Mouse (Mus musculus) thymus, postnatal 14 days (tissue): ENCODE measurements around the gene Apob.

Experiments used
- DNase-seq: peaks from one replicate; pipeline ENCODE4 v3.0.0; 2021

The Apob gene

DNA sequence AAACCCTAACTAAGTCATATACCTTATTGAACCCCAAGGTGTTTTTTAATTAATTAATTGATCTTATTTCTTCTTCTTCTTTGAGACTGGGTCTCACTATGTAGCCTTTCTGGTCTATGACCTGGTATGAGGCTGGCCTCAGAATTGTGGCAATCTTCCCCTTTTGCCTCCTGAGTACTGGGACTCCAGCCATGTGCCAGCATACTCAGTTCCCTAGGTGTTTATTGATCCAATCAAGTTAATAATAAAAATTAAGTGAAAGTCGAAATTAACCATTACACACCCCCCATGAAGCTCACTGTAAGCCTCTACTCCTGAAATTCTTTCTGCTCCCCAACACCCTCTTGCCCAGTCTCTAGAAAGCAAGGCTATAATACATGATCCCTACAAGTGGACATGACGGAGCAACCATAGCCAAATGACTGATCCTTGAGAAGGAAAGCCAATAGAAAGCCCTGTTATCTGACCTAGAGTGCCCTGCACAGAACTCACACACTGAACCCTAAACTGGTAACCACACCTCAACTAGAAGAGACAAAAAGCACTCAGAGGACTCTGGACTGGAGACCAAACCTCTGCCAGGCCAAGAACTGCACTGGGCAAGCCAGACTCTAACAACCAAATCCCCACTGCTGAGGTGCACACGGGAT lies 60.8 kb downstream of the Apob start:
- no peak for DNase-seq

DNA sequence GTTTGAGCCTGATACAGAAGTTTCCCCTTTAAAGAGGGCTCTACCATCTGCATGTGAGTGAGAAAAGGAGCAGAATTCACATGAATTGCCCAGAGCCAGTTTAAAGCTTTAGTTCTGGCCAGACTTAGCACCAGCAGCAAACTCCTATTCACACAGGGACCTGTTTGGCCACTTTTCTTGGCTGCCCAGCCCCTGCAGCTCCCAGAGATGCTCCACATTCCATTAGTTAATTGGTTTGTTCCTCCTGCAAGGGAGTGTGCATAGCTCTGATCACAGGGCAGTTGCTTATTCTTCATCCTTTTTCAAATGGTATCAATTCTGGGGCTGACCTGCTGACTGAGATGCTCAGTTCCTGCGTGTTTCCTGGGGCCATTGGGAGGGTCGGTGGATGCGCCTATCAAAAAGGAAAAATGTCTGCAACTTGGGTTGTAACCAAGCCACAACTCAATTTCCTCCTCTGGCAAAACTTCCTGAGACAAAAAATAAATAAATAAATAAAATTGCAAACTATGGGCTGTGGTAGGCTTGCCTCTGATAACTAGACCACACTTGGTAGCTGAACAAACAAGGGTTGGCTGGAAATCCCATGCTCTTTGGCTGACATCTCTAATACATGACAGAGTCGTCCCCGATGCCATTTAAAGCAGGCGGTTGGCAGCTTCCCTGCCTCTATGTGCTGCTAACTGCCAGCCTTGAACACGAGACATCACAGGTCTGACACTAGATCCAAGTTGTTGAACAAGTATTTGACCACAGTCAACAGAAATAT lies 65.4 kb downstream of the Apob start:
- no peak for DNase-seq

DNA sequence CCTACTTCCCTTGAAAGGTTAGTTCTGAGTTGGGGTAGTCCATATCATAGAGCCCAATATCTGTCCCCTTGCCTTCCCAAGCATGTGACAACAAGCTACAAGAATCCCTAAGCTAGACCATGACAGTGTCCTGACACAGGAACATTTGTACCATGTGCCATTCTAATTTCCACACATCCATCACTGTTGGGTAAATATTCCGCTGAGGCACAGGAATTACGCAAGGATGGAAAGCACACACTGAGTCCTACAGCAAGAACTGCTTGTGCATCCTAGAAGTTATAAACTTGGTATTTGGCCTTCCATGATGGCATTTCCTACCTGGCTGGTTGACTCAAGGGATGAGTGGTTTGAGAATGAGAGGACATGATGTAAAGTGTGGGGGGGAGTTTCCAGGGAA lies 69.6 kb downstream of the Apob start:
- DNase-seq: no peak

DNA sequence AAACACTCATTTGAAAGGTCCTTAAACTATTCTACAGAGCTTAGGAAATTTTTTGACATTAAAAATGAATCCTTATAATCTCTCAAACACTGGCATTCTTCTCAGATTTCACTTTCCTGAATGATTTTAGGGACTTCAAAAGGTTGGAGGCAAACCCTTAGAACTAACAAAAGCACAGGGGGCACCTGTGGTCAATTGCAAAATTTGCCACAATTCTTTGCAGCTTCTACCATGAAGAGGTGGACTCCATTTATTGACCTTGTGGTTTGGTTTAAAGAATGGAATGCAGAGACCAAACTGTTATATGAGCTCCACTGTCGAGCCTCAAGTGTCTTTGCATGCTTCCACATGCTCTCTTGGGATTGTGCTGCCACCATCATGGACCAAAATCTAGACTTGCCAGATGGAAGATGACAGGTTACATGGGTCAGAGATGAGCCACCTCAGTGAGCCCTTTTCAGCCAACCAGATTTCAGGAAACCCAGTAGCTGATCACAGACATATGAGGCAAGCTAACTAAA lies 70.4 kb downstream of the Apob start:
- DNase-seq: no peak

DNA sequence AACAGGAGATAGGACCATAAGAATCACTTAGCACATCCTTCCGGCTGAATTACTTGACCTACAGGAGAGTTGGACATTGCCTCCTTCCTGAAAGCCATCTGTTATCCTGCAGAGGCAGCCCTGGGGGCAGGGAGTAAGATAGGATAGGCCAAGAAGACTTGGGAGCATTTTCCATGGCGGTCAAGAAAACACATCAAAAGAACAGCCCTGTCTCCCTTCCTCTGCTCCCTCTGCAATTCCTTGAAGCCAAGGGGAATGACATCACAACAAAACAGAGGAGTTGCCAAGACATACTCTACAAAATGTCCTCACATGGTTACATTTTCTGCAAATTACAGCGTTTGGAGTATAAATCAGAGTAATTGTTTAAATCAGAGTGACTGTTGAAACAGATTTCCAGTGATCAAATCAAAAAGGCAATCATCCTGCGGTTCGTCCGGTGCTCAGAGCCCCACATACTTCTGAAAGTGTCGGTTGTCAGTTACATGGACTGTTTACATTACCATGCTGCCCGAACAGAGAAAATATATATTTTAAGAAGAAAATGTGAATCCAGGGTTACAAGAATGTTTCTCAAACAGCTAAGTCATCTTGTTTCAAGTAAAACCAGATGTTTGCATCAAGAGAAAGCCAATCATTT lies 78.7 kb downstream of the Apob start:
- DNase-seq: no peak

GRCm38 (mm10) chr12:8059576-8059975 lies 82.1 kb downstream of the Apob start:
- DNase-seq: peak; percentile 46

- no peak for DNase-seq
Measured at GRCm38 (mm10) chr12:8063363-8064065, 86.1 kb downstream of the Apob start.
